Mouse (Mus musculus): ENCODE results near the gene Hipk2. TPM values are rescaled to one million over a fixed set of nuclear protein-coding genes. Genes with fewer than 3 reads are reported as not detected.

The Hipk2 gene
- total and polyA plus RNA-seq, 2 experiments from 2014 or later = 17.8 to 28.6 TPM

DNA sequence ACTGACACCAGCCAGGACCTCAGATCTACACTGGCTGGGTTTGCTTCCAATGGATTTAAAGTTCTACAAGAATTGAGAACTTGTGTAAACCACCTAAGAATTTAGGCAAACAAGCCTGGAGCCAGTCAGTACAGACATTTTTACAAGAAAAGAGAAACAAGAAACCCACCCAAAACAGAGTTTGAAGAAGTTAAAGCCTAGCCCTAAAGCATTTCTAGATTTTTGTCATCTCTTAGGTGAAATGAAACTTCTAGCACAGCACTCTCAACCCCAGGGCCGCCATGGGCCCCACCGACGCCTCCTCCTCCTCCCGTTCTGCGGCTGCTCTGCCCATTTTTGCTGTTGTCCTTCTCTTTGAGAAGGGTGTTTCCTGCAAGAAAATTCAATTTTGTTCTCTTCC, 184.9 kb downstream of the Hipk2 start:
- Histone ChIP-seq H3K27ac (ENCODE audit: low read depth, low read length) (no peak overlapping the region), H3K9me3 (ENCODE audit: low read length) (no peaks in the 10 kb centered on the region), H3K4me2 (ENCODE audit: low read depth) (no peak overlapping the region), H3K9ac (no peak overlapping the region), H3K4me3 (ENCODE audit: low read depth, low read length) (no peak overlapping the region), H3K4me1 (ENCODE audit: insufficient read depth) (no peaks in the 10 kb centered on the region), H3K36me3 (ENCODE audit: insufficient read depth) (peaks cover 11% of the 10 kb centered on the region; the same call in 1 of the 2 replicates), H3K27me3 (ENCODE audit: insufficient read depth, low read length) (no peaks in the 10 kb centered on the region)
- WGBS = 92% methylated on average over 5 of the region's 5 CpGs
- no peak for TF ChIP-seq CTCF (IDR thresholded peaks at IDR 0.05; ENCODE audit: low read depth)
- DNase-seq (no peak), ATAC-seq (no peak)

- no peak overlapping the region for H3K4me2 ChIP-seq (ENCODE audit: low read depth)
Observed at GRCm38 (mm10) chr6:38690615-38691014, 185.3 kb downstream of the Hipk2 start.

GRCm38 (mm10) chr6:38688841-38689240, 187.1 kb downstream of the Hipk2 start:
- Histone ChIP-seq H3K9ac (no peak overlapping the region), H3K4me3 (ENCODE audit: low read depth, low read length) (no peak overlapping the region), H3K9me3 (ENCODE audit: low read length) (no peaks in the 10 kb centered on the region), H3K27ac (ENCODE audit: low read depth, low read length) (no peak overlapping the region), H3K4me2 (ENCODE audit: low read depth) (no peak overlapping the region), H3K27me3 (ENCODE audit: insufficient read depth, low read length) (no peaks in the 10 kb centered on the region), H3K36me3 (ENCODE audit: insufficient read depth) (peaks cover 3% of the 10 kb centered on the region; the same call in 1 of the 2 replicates), H3K4me1 (ENCODE audit: insufficient read depth) (no peaks in the 10 kb centered on the region)
- ATAC-seq = peak; percentile 40; the same call in 1 of the 2 replicates
- 76% methylated on average over 10 of the region's 10 CpGs for WGBS
- no peak for TF ChIP-seq CTCF (IDR thresholded peaks at IDR 0.05; ENCODE audit: low read depth)
- DNase-seq = peak; percentile 28

More at GRCm38 (mm10) chr6:38690615-38691014, 185.3 kb downstream of the Hipk2 start:
- ATAC-seq (no peak), DNase-seq (no peak)
- no peak overlapping the region for H3K4me3 ChIP-seq (ENCODE audit: low read depth, low read length)
- H3K27me3 ChIP-seq (ENCODE audit: insufficient read depth, low read length) = no peaks in the 10 kb centered on the region
- H3K36me3 ChIP-seq (ENCODE audit: insufficient read depth) = peaks cover 11% of the 10 kb centered on the region; the same call in 1 of the 2 replicates
- TF ChIP-seq CTCF (IDR thresholded peaks at IDR 0.05; ENCODE audit: low read depth) = no peak
- 79% methylated on average over 4 of the region's 4 CpGs for whole genome bisulfite sequencing
- no peak overlapping the region for H3K9ac ChIP-seq
- no peaks in the 10 kb centered on the region for H3K4me1 ChIP-seq (ENCODE audit: insufficient read depth)
- no peak overlapping the region for H3K27ac ChIP-seq (ENCODE audit: low read depth, low read length)
- no peaks in the 10 kb centered on the region for H3K9me3 ChIP-seq (ENCODE audit: low read length)

GRCm38 (mm10) chr6:38687216-38687615, 188.7 kb downstream of the Hipk2 start:
- ATAC-seq = no peak
- WGBS = 68% methylated on average over 11 of the region's 11 CpGs
- no peaks in the 10 kb centered on the region for H3K36me3 ChIP-seq (ENCODE audit: insufficient read depth)
- no peaks in the 10 kb centered on the region for H3K27me3 ChIP-seq (ENCODE audit: insufficient read depth, low read length)
- no peak overlapping the region for H3K4me2 ChIP-seq (ENCODE audit: low read depth)
- no peak overlapping the region for H3K27ac ChIP-seq (ENCODE audit: low read depth, low read length)
- DNase-seq = peak; percentile 21
- peak; percentile 66 for TF ChIP-seq CTCF (IDR thresholded peaks at IDR 0.05; ENCODE audit: low read depth)
- H3K4me3 ChIP-seq (ENCODE audit: low read depth, low read length) = no peak overlapping the region
- no peaks in the 10 kb centered on the region for H3K9me3 ChIP-seq (ENCODE audit: low read length)
- no peaks in the 10 kb centered on the region for H3K4me1 ChIP-seq (ENCODE audit: insufficient read depth)
- H3K9ac ChIP-seq = no peak overlapping the region

- WGBS = 61% methylated on average over 2 of the region's 2 CpGs
- H3K27ac ChIP-seq (ENCODE audit: low read depth, low read length) = no peak overlapping the region
- H3K4me1 ChIP-seq (ENCODE audit: insufficient read depth) = no peaks in the 10 kb centered on the region
- no peaks in the 10 kb centered on the region for H3K27me3 ChIP-seq (ENCODE audit: insufficient read depth, low read length)
- no peaks in the 10 kb centered on the region for H3K9me3 ChIP-seq (ENCODE audit: low read length)
- H3K4me3 ChIP-seq (ENCODE audit: low read depth, low read length) = no peak overlapping the region
- peak; percentile 87 for ATAC-seq
- H3K36me3 ChIP-seq (ENCODE audit: insufficient read depth) = peaks cover 8% of the 10 kb centered on the region; the same call in 1 of the 2 replicates
- no peak for TF ChIP-seq CTCF (IDR thresholded peaks at IDR 0.05; ENCODE audit: low read depth)
- DNase-seq = peak; percentile 19
- H3K9ac ChIP-seq = no peak overlapping the region
- no peak overlapping the region for H3K4me2 ChIP-seq (ENCODE audit: low read depth)
Observed at GRCm38 (mm10) chr6:38682532-38682931, 193.4 kb downstream of the Hipk2 start.

- no peak for TF ChIP-seq CTCF (IDR thresholded peaks at IDR 0.05; ENCODE audit: low read depth)
- H3K4me1 ChIP-seq (ENCODE audit: insufficient read depth) = no peaks in the 10 kb centered on the region
Observed at GRCm38 (mm10) chr6:38677629-38678028, 198.3 kb downstream of the Hipk2 start.

GRCm38 (mm10) chr6:38676723-38677122, 199.2 kb downstream of the Hipk2 start:
- no peak for ATAC-seq
- Histone ChIP-seq H3K36me3 (ENCODE audit: insufficient read depth) (peaks cover 8% of the 10 kb centered on the region; the same call in 1 of the 2 replicates), H3K9me3 (ENCODE audit: low read length) (no peaks in the 10 kb centered on the region), H3K9ac (no peak overlapping the region), H3K27me3 (ENCODE audit: insufficient read depth, low read length) (no peaks in the 10 kb centered on the region), H3K27ac (ENCODE audit: low read depth, low read length) (no peak overlapping the region), H3K4me2 (ENCODE audit: low read depth) (no peak overlapping the region), H3K4me3 (ENCODE audit: low read depth, low read length) (no peak overlapping the region), H3K4me1 (ENCODE audit: insufficient read depth) (no peaks in the 10 kb centered on the region)
- no peak for DNase-seq
- no peak for TF ChIP-seq CTCF (IDR thresholded peaks at IDR 0.05; ENCODE audit: low read depth)
- 82% methylated on average over 14 of the region's 14 CpGs for WGBS

More at GRCm38 (mm10) chr6:38677629-38678028, 198.3 kb downstream of the Hipk2 start:
- WGBS = 82% methylated on average over 9 of the region's 9 CpGs
- H3K27ac ChIP-seq (ENCODE audit: low read depth, low read length) = no peak overlapping the region
- no peaks in the 10 kb centered on the region for H3K9me3 ChIP-seq (ENCODE audit: low read length)
- no peak overlapping the region for H3K9ac ChIP-seq
- no peaks in the 10 kb centered on the region for H3K27me3 ChIP-seq (ENCODE audit: insufficient read depth, low read length)
- peaks cover 8% of the 10 kb centered on the region; the same call in 1 of the 2 replicates for H3K36me3 ChIP-seq (ENCODE audit: insufficient read depth)
- ATAC-seq (no peak), DNase-seq (no peak)
- H3K4me3 ChIP-seq (ENCODE audit: low read depth, low read length) = no peak overlapping the region
- no peak overlapping the region for H3K4me2 ChIP-seq (ENCODE audit: low read depth)

All from forebrain, postnatal 0 days (tissue).